Mouse (Mus musculus): ENCODE measurements at regions not wholly inside any gene's neighbourhood (a gene's known extent, or its start where the extent isn't known, plus 50 kb on each side); places are given as distances from the start of the nearest gene placed in this dataset.

- Histone ChIP-seq H3K36me3 (ENCODE audit: insufficient read depth, low read length) (no peaks in the 10 kb centered on the region), H3K4me3 (ENCODE audit: low read depth, low read length) (no peak overlapping the region), H3K4me2 (ENCODE audit: low read depth, low read length, poor library complexity, severe bottlenecking) (no peak overlapping the region), H3K9me3 (ENCODE audit: low read length) (no peaks in the 10 kb centered on the region), H3K4me1 (ENCODE audit: insufficient read depth, low read length) (no peaks in the 10 kb centered on the region), H3K27me3 (ENCODE audit: insufficient read depth, low read length) (no peaks in the 10 kb centered on the region), H3K9ac (replicated peaks; ENCODE audit: low read length, poor library complexity, severe bottlenecking) (no peak overlapping the region), H3K27ac (ENCODE audit: low read depth, low read length) (no peak overlapping the region)
- ATAC-seq (ENCODE audit: low FRiP score): peak; percentile 52; the same call in 1 of the 2 replicates
- peak; percentile 4 for DNase-seq (ENCODE audit: low spot score)
- 67% methylated on average over 4 of the region's 4 CpGs for whole genome bisulfite sequencing
- no peak for TF ChIP-seq CTCF (IDR thresholded peaks at IDR 0.05)
Observed at GRCm38 (mm10) chr3:132375579-132375978, 254.0 kb upstream of the Gimd1 start.

- no peak overlapping the region for H3K27ac ChIP-seq (ENCODE audit: low read depth, low read length)
- ATAC-seq (ENCODE audit: low FRiP score): no peak
- no peak for DNase-seq (ENCODE audit: low spot score)
Observed at GRCm38 (mm10) chr3:132417742-132418141, 211.9 kb upstream of the Gimd1 start.

GRCm38 (mm10) chr3:132425819-132426671 is 203.6 kb upstream of the Gimd1 start:
- DNase-seq (ENCODE audit: low spot score) (no peak), ATAC-seq (ENCODE audit: low FRiP score) (no peak)
- Histone ChIP-seq H3K9me3 (ENCODE audit: low read length) (no peaks in the 10 kb centered on the region), H3K9ac (replicated peaks; ENCODE audit: low read length, poor library complexity, severe bottlenecking) (no peak overlapping the region), H3K4me1 (ENCODE audit: insufficient read depth, low read length) (no peaks in the 10 kb centered on the region), H3K27ac (ENCODE audit: low read depth, low read length) (no peak overlapping the region), H3K4me2 (ENCODE audit: low read depth, low read length, poor library complexity, severe bottlenecking) (no peak overlapping the region), H3K27me3 (ENCODE audit: insufficient read depth, low read length) (no peaks in the 10 kb centered on the region), H3K4me3 (ENCODE audit: low read depth, low read length) (no peak overlapping the region), H3K36me3 (ENCODE audit: insufficient read depth, low read length) (no peaks in the 10 kb centered on the region)
- no peak for TF ChIP-seq CTCF (IDR thresholded peaks at IDR 0.05)
- WGBS: 68% methylated on average over 11 of the region's 11 CpGs

More at GRCm38 (mm10) chr3:132417742-132418141, 211.9 kb upstream of the Gimd1 start:
- H3K9ac ChIP-seq (replicated peaks; ENCODE audit: low read length, poor library complexity, severe bottlenecking): no peak overlapping the region
- H3K27me3 ChIP-seq (ENCODE audit: insufficient read depth, low read length): no peaks in the 10 kb centered on the region
- H3K9me3 ChIP-seq (ENCODE audit: low read length): no peaks in the 10 kb centered on the region
- 64% methylated on average over 2 of the region's 2 CpGs for WGBS
- H3K4me1 ChIP-seq (ENCODE audit: insufficient read depth, low read length): no peaks in the 10 kb centered on the region
- no peak for TF ChIP-seq CTCF (IDR thresholded peaks at IDR 0.05)
- H3K4me3 ChIP-seq (ENCODE audit: low read depth, low read length): no peak overlapping the region
- H3K4me2 ChIP-seq (ENCODE audit: low read depth, low read length, poor library complexity, severe bottlenecking): no peak overlapping the region
- no peaks in the 10 kb centered on the region for H3K36me3 ChIP-seq (ENCODE audit: insufficient read depth, low read length)

GRCm38 (mm10) chr3:132427244-132427643 is 202.4 kb upstream of the Gimd1 start:
- no peak for ATAC-seq (ENCODE audit: low FRiP score)
- WGBS: 68% methylated on average over 9 of the region's 9 CpGs

GRCm38 (mm10) chr3:132428148-132428547 is 201.5 kb upstream of the Gimd1 start:
- Histone ChIP-seq H3K4me3 (ENCODE audit: low read depth, low read length) (no peak overlapping the region), H3K9ac (replicated peaks; ENCODE audit: low read length, poor library complexity, severe bottlenecking) (no peak overlapping the region), H3K4me2 (ENCODE audit: low read depth, low read length, poor library complexity, severe bottlenecking) (no peak overlapping the region), H3K36me3 (ENCODE audit: insufficient read depth, low read length) (no peaks in the 10 kb centered on the region), H3K4me1 (ENCODE audit: insufficient read depth, low read length) (no peaks in the 10 kb centered on the region), H3K27me3 (ENCODE audit: insufficient read depth, low read length) (no peaks in the 10 kb centered on the region), H3K9me3 (ENCODE audit: low read length) (no peaks in the 10 kb centered on the region), H3K27ac (ENCODE audit: low read depth, low read length) (no peak overlapping the region)
- TF ChIP-seq CTCF (IDR thresholded peaks at IDR 0.05): no peak
- ATAC-seq (ENCODE audit: low FRiP score) (no peak), DNase-seq (ENCODE audit: low spot score) (no peak)
- WGBS: 89% methylated on average over 17 of the region's 17 CpGs

More at GRCm38 (mm10) chr3:132427244-132427643, 202.4 kb upstream of the Gimd1 start:
- Histone ChIP-seq H3K27me3 (ENCODE audit: insufficient read depth, low read length) (no peaks in the 10 kb centered on the region), H3K27ac (ENCODE audit: low read depth, low read length) (no peak overlapping the region), H3K9me3 (ENCODE audit: low read length) (no peaks in the 10 kb centered on the region), H3K4me2 (ENCODE audit: low read depth, low read length, poor library complexity, severe bottlenecking) (no peak overlapping the region), H3K36me3 (ENCODE audit: insufficient read depth, low read length) (no peaks in the 10 kb centered on the region), H3K4me3 (ENCODE audit: low read depth, low read length) (no peak overlapping the region), H3K9ac (replicated peaks; ENCODE audit: low read length, poor library complexity, severe bottlenecking) (no peak overlapping the region), H3K4me1 (ENCODE audit: insufficient read depth, low read length) (no peaks in the 10 kb centered on the region)
- TF ChIP-seq CTCF (IDR thresholded peaks at IDR 0.05): no peak
- DNase-seq (ENCODE audit: low spot score): no peak

GRCm38 (mm10) chr3:132431805-132432204 is 197.8 kb upstream of the Gimd1 start:
- no peak overlapping the region for H3K4me3 ChIP-seq (ENCODE audit: low read depth, low read length)
- no peaks in the 10 kb centered on the region for H3K4me1 ChIP-seq (ENCODE audit: insufficient read depth, low read length)
- no peaks in the 10 kb centered on the region for H3K27me3 ChIP-seq (ENCODE audit: insufficient read depth, low read length)
- H3K9ac ChIP-seq (replicated peaks; ENCODE audit: low read length, poor library complexity, severe bottlenecking): no peak overlapping the region
- no peak for TF ChIP-seq CTCF (IDR thresholded peaks at IDR 0.05)
- H3K27ac ChIP-seq (ENCODE audit: low read depth, low read length): no peak overlapping the region
- no peak for DNase-seq (ENCODE audit: low spot score)
- no peak for ATAC-seq (ENCODE audit: low FRiP score)
- H3K4me2 ChIP-seq (ENCODE audit: low read depth, low read length, poor library complexity, severe bottlenecking): no peak overlapping the region
- H3K36me3 ChIP-seq (ENCODE audit: insufficient read depth, low read length): no peaks in the 10 kb centered on the region
- no peaks in the 10 kb centered on the region for H3K9me3 ChIP-seq (ENCODE audit: low read length)

All from midbrain, postnatal 0 days (tissue).